Comparison of ENCODE assay signal across 10 mouse cellular contexts in the genomic region with DNA sequence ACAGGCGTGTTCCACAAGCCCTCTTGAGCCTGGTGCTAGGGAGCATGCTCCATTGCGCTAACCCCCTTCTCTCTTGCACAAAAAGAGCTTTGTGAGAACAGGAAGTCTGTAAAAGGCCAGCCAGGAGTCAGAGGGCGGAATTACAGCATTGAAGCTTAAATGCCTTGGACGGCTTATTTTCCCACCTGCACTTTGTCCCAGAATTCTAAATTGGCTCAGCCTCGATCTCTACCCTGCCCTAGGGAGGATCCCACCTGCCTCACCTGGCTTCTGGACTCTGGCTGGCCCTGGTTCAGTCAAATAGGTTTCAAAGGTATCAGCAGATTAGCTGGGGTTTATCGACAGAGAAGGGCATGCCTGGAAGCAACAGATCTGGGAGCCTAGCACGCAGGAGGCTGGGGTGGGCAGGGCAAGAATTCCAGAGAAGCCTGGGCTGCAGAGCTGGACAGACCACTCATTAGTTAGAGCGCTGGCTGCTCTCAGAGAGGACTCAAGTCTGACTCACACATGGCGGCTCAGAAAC. TPM values are rescaled to one million over a fixed set of nuclear protein-coding genes. Genes with fewer than 3 reads are reported as not detected.
A peak's percentile ranks its signal among the peaks of the same experiment; 100 is the strongest.
DNase-seq lines count a peak whose midpoint lies in the region; ATAC-seq and TF ChIP-seq lines count a peak whose summit lies in the region.
"Had no signal": no experiment of that assay in that cellular context is flagged by ENCODE, and none has a peak within 500 bp of the region (broad histone marks: within the 10 kb centered on the region; RNA-seq: fewer than 3 reads in every experiment).

No protein-coding gene starts in this region.

- H3K36me3 ChIP-seq in kidney, embryonic 16.5 days (ENCODE audit: insufficient read depth, low read length): no peaks in the 10 kb centered on the region
- H3K36me3 ChIP-seq in embryonic facial prominence, embryonic 14.5 days (ENCODE audit: control insufficient read depth, insufficient read depth, low read length): no peaks in the 10 kb centered on the region
- H3K36me3 ChIP-seq in intestine, postnatal 0 days (ENCODE audit: control insufficient read depth, insufficient read depth): no peaks in the 10 kb centered on the region

- H3K4me1 ChIP-seq in kidney, embryonic 16.5 days (ENCODE audit: insufficient read depth, low read length): peaks cover 19% of the 10 kb centered on the region
- H3K4me1 ChIP-seq in embryonic facial prominence, embryonic 14.5 days (ENCODE audit: control insufficient read depth, insufficient read depth, low read length): peaks cover 9% of the 10 kb centered on the region; the same call in 1 of the 2 replicates
- peaks cover 22% of the 10 kb centered on the region for H3K4me1 ChIP-seq in intestine, postnatal 0 days (replicated peaks; ENCODE audit: control insufficient read depth, insufficient read depth, low read length)

- no peak overlapping the region for H3K4me2 ChIP-seq in kidney, embryonic 16.5 days (replicated peaks; ENCODE audit: low read depth, low read length)
- H3K4me2 ChIP-seq in embryonic facial prominence, embryonic 14.5 days (ENCODE audit: low read depth, low read length): no peak overlapping the region; the same call in 1 of the 2 replicates
- peak overlapping the region; percentile 4; the same call in 1 of the 2 replicates for H3K4me2 ChIP-seq in intestine, postnatal 0 days (replicated peaks; ENCODE audit: low read depth)

- DNase-seq in kidney, adult 8-10 months: no peak
- DNase-seq in embryonic facial prominence, embryonic 14.5 days (ENCODE audit: low spot score): peak; percentile 72
- DNase-seq in right cerebral cortex, adult 18-20 months: no peak
- no peak for DNase-seq in spleen, postnatal 36 days (ENCODE audit: low spot score in 2 of 2)

- no peaks in the 10 kb centered on the region for H3K27me3 ChIP-seq in kidney, embryonic 16.5 days (ENCODE audit: insufficient read depth, low read length)
- no peaks in the 10 kb centered on the region for H3K27me3 ChIP-seq in embryonic facial prominence, embryonic 14.5 days (replicated peaks; ENCODE audit: control insufficient read depth, insufficient read depth, low read length)
- H3K27me3 ChIP-seq in intestine, postnatal 0 days (replicated peaks; ENCODE audit: control insufficient read depth, insufficient read depth, low read length): no peaks in the 10 kb centered on the region
- H3K27me3 ChIP-seq: Patski had no signal

- no peak overlapping the region for H3K4me3 ChIP-seq in kidney, embryonic 16.5 days (ENCODE audit: low read length)
- H3K4me3 ChIP-seq in embryonic facial prominence, embryonic 14.5 days (ENCODE audit: low read depth, low read length): no peak overlapping the region
- H3K4me3 ChIP-seq in intestine, postnatal 0 days (ENCODE audit: low read depth, low read length): no peak overlapping the region

- peak; percentile 28; the same call in 1 of the 2 replicates for ATAC-seq in kidney, embryonic 16.5 days (ENCODE audit: low FRiP score, low TSS enrichment)
- peak; percentile 48; the same call in 1 of the 2 replicates for ATAC-seq in embryonic facial prominence, embryonic 14.5 days (ENCODE audit: low read depth)
- ATAC-seq in intestine, postnatal 0 days: peak; percentile 76
- peak; percentile 64 for ATAC-seq in megakaryocyte, adult 5-6 weeks (ENCODE audit: poor library complexity, severe bottlenecking)
- ATAC-seq in inflammation-experienced regulatory T-cells, adult 6 months: no peak
- ATAC-seq: Patski had no signal

- 49% methylated on average over 9 of the region's 9 CpGs for WGBS in kidney, embryonic 16.5 days
- 27% methylated on average over 9 of the region's 9 CpGs for WGBS in embryonic facial prominence, embryonic 14.5 days
- 19% methylated on average over 9 of the region's 9 CpGs for WGBS in intestine, postnatal 0 days

- H3K9ac ChIP-seq in kidney, embryonic 16.5 days (replicated peaks; ENCODE audit: low read length): peak overlapping the region; percentile 29; the same call in 1 of the 2 replicates
- H3K9ac ChIP-seq in embryonic facial prominence, embryonic 14.5 days (ENCODE audit: low read depth, low read length): no peak overlapping the region
- H3K9ac ChIP-seq in intestine, postnatal 0 days (ENCODE audit: low read depth, low read length): no peak overlapping the region

- TF ChIP-seq CTCF in intestine, postnatal 0 days (IDR thresholded peaks at IDR 0.05; ENCODE audit: low read depth): no peak

- H3K27ac ChIP-seq in kidney, embryonic 16.5 days (ENCODE audit: low read length): peak overlapping the region; percentile 84
- H3K27ac ChIP-seq in embryonic facial prominence, embryonic 14.5 days (replicated peaks; ENCODE audit: low read depth, low read length): peak overlapping the region; percentile 65
- H3K27ac ChIP-seq in intestine, postnatal 0 days (ENCODE audit: low read depth, low read length): peak overlapping the region; percentile 57

- H3K9me3 ChIP-seq in kidney, embryonic 16.5 days (ENCODE audit: low read length): peaks cover 6% of the 10 kb centered on the region; the same call in 1 of the 2 replicates
- H3K9me3 ChIP-seq in embryonic facial prominence, embryonic 14.5 days (ENCODE audit: control insufficient read depth, low read length): no peaks in the 10 kb centered on the region
- H3K9me3 ChIP-seq in intestine, postnatal 0 days (ENCODE audit: control insufficient read depth): no peaks in the 10 kb centered on the region

RNA-seq across cellular contexts. Expression of a gene that starts 7.4 kb away (rescaled TPM):
- polyA plus RNA-seq in kidney, embryonic 16.5 days (2015; fragmentation: Nextera tagmentation; extraction: Ambion mirVana): 0.75 and 0.81 TPM in 2 replicates
- 0.31 and 0.51 TPM in 2 replicates for polyA plus RNA-seq in embryonic facial prominence, embryonic 14.5 days (2014; fragmentation: Nextera tagmentation; extraction: Ambion mirVana)
- polyA plus RNA-seq in intestine, postnatal 0 days (2015; fragmentation: Nextera tagmentation; extraction: Ambion mirVana): 0.16 and 0.26 TPM in 2 replicates
- 2.0 and 2.4 TPM in 2 replicates for total RNA-seq in megakaryocyte, adult 5-6 weeks (2015)
- 0.20 and 0.92 TPM in 2 replicates for total RNA-seq in megakaryocyte, adult 5-6 weeks (2017)
- polyA plus RNA-seq in inflammation-experienced regulatory T-cells, adult 6 months (2017; shearing (Covaris generic)): 1 to 10 TPM in 1 of 3 experiments, under 1 TPM in 2; 0.62 to 3.2 (median 0.94) TPM

RNA-seq across cellular contexts. Expression of a gene that starts 8.1 kb away (rescaled TPM):
- polyA plus RNA-seq in kidney, embryonic 16.5 days (2015; fragmentation: Nextera tagmentation; extraction: Ambion mirVana): 954 and 1,048 TPM in 2 replicates
- polyA plus RNA-seq in embryonic facial prominence, embryonic 14.5 days (2014; fragmentation: Nextera tagmentation; extraction: Ambion mirVana): 846 and 847 TPM in 2 replicates
- polyA plus RNA-seq in intestine, postnatal 0 days (2015; fragmentation: Nextera tagmentation; extraction: Ambion mirVana): 888 and 937 TPM in 2 replicates
- total RNA-seq in megakaryocyte, adult 5-6 weeks (2015): 289 and 306 TPM in 2 replicates
- total RNA-seq in megakaryocyte, adult 5-6 weeks (2017): 194 and 196 TPM in 2 replicates
- 100 to 1,000 TPM; 116 to 152 (median 121) TPM for polyA plus RNA-seq in inflammation-experienced regulatory T-cells, adult 6 months (2017; shearing (Covaris generic))

RNA-seq across cellular contexts. Expression of a gene that starts 14.2 kb away (rescaled TPM):
- 81.2 and 92.3 TPM in 2 replicates for polyA plus RNA-seq in kidney, embryonic 16.5 days (2015; fragmentation: Nextera tagmentation; extraction: Ambion mirVana)
- polyA plus RNA-seq in embryonic facial prominence, embryonic 14.5 days (2014; fragmentation: Nextera tagmentation; extraction: Ambion mirVana): 106 TPM in 2 replicates
- 88.0 and 89.6 TPM in 2 replicates for polyA plus RNA-seq in intestine, postnatal 0 days (2015; fragmentation: Nextera tagmentation; extraction: Ambion mirVana)
- total RNA-seq in megakaryocyte, adult 5-6 weeks (2015): 52.6 and 53.3 TPM in 2 replicates
- total RNA-seq in megakaryocyte, adult 5-6 weeks (2017): 70.2 and 100 TPM in 2 replicates
- polyA plus RNA-seq in inflammation-experienced regulatory T-cells, adult 6 months (2017; shearing (Covaris generic)): 10 to 100 TPM; 13.9 to 26.7 (median 20.5) TPM

RNA-seq across cellular contexts. Expression of a gene that starts 20.2 kb away (rescaled TPM):
- polyA plus RNA-seq in kidney, embryonic 16.5 days (2015; fragmentation: Nextera tagmentation; extraction: Ambion mirVana): 0.05 and 0.12 TPM in 2 replicates
- polyA plus RNA-seq in embryonic facial prominence, embryonic 14.5 days (2014; fragmentation: Nextera tagmentation; extraction: Ambion mirVana): 0.15 and 0.20 TPM in 2 replicates
- 0.38 and 0.43 TPM in 2 replicates for polyA plus RNA-seq in intestine, postnatal 0 days (2015; fragmentation: Nextera tagmentation; extraction: Ambion mirVana)
- 0.04 TPM in 1 of 2 replicates, not detected in the other for total RNA-seq in megakaryocyte, adult 5-6 weeks (2015)
- total RNA-seq in megakaryocyte, adult 5-6 weeks (2017): not detected in 2 replicates
- not detected for polyA plus RNA-seq in inflammation-experienced regulatory T-cells, adult 6 months (2017; shearing (Covaris generic))
- polyA plus RNA-seq: liver, embryonic 16.5 days had no signal

RNA-seq across cellular contexts. Expression of a gene that starts 27.0 kb away (rescaled TPM):
- 84.2 and 87.0 TPM in 2 replicates for polyA plus RNA-seq in kidney, embryonic 16.5 days (2015; fragmentation: Nextera tagmentation; extraction: Ambion mirVana)
- 58.7 and 65.3 TPM in 2 replicates for polyA plus RNA-seq in embryonic facial prominence, embryonic 14.5 days (2014; fragmentation: Nextera tagmentation; extraction: Ambion mirVana)
- polyA plus RNA-seq in intestine, postnatal 0 days (2015; fragmentation: Nextera tagmentation; extraction: Ambion mirVana): 47.6 and 48.5 TPM in 2 replicates
- 17.5 and 21.0 TPM in 2 replicates for total RNA-seq in megakaryocyte, adult 5-6 weeks (2015)
- 8.8 and 21.1 TPM in 2 replicates for total RNA-seq in megakaryocyte, adult 5-6 weeks (2017)
- 10 to 100 TPM; 15.9 to 25.7 (median 17.5) TPM for polyA plus RNA-seq in inflammation-experienced regulatory T-cells, adult 6 months (2017; shearing (Covaris generic))
